Mouse (Mus musculus): ENCODE measurements around the gene Xlr3b.
"Not testable (repeated sequence)": the region's sequence is repeated elsewhere in the genome, so short reads cannot be mapped to it uniquely, and the experiment has no call there.

The Xlr3b gene

GRCm38 (mm10) chrX:73191934-73192333, at the start of gene Xlr3b:
TSS of gene Xlr3b (plus strand) at chrX:73192207.
- DNase-seq (ENCODE audit: low spot score in 2 of 2): peak in 1 of 2 experiments; percentile 37

GRCm38 (mm10) chrX:73143218-73143618, 48.8 kb upstream of the Xlr3b start:
- DNase-seq (ENCODE audit: low spot score in 2 of 2): not testable (repeated sequence)

- not testable (repeated sequence) for DNase-seq (ENCODE audit: low spot score in 2 of 2)
These were observed 43.5 kb upstream of the Xlr3b start, which contains the start of gene Xlr5b for GRCm38 (mm10) chrX:73148496-73148895. TSS of gene Xlr5b (plus strand) at chrX:73148796.

- not testable (repeated sequence) for DNase-seq (ENCODE audit: low spot score in 2 of 2)
These were observed 42.7 kb upstream of the Xlr3b start, which contains the start of gene DXBay18 for GRCm38 (mm10) chrX:73149350-73149749. TSS of gene DXBay18 (minus strand) at chrX:73149450.

- not testable (repeated sequence) for DNase-seq (ENCODE audit: low spot score in 2 of 2)
These were observed 15.1 kb upstream of the Xlr3b start, which contains the start of gene Spin2d for GRCm38 (mm10) chrX:73176889-73177288. TSS of gene Spin2d (minus strand) at chrX:73176989.

GRCm38 (mm10) chrX:73213819-73214564, 22.0 kb downstream of the Xlr3b start, which contains the start of gene Xlr4b:
TSS of gene Xlr4b (plus strand) at chrX:73214333.
- DNase-seq (ENCODE audit: low spot score in 2 of 2): not testable (repeated sequence)

- no peak for DNase-seq (ENCODE audit: low spot score in 2 of 2)
These were observed 33.4 kb downstream of the Xlr3b start for GRCm38 (mm10) chrX:73225365-73225764.

- peak; percentile 81 to 85 for DNase-seq (ENCODE audit: low spot score in 2 of 2)
These were observed 36.1 kb downstream of the Xlr3b start, which contains the start of gene F8a for GRCm38 (mm10) chrX:73227914-73228605. TSS of gene F8a (plus strand) at chrX:73228291.

GRCm38 (mm10) chrX:73228606-73229214, 36.7 kb downstream of the Xlr3b start:
- peak; percentile 39 to 41 for DNase-seq (ENCODE audit: low spot score in 2 of 2)

- DNase-seq (ENCODE audit: low spot score in 2 of 2): no peak
These were observed 37.3 kb downstream of the Xlr3b start for GRCm38 (mm10) chrX:73229288-73229687.

- DNase-seq (ENCODE audit: low spot score in 2 of 2): not testable (repeated sequence)
These were observed 50.9 kb downstream of the Xlr3b start, which contains the start of gene Xlr4c for GRCm38 (mm10) chrX:73242821-73243325. TSS of gene Xlr4c (minus strand) at chrX:73243130.
